Mouse (Mus musculus) CH12.LX (cell line): ENCODE results near the gene Rpl34. TPM values are rescaled to one million over a fixed set of nuclear protein-coding genes. Genes with fewer than 3 reads are reported as not detected.

ENCODE experiments used
- DNase-seq: peaks from one replicate; pipeline ENCODE4 v3.0.0-alpha.2; 2013; ENCODE audit errors: extremely low read depth
- H3K27ac ChIP-seq: 2 replicates; pipeline ENCODE4 v1.5.1; 2012; ENCODE audit warnings: low read depth, mild to moderate bottlenecking, control low read depth, moderate library complexity; ENCODE audit not compliant: insufficient read depth
- H3K27me3 ChIP-seq: replicated peaks from 2 replicates; pipeline ENCODE3; 2012; ENCODE audit warnings: inconsistent platforms
- H3K36me3 ChIP-seq, 2 experiments: replicated peaks in 1 of 2; 2 replicates each; pipeline versions ENCODE3 to v1.6.1; 2012; ENCODE audit warnings: inconsistent platforms in 1 of 2, low read length in 1 of 2, mild to moderate bottlenecking in 1 of 2, mixed read lengths in 1 of 2, moderate library complexity in 1 of 2; ENCODE audit not compliant: control insufficient read depth in 1 of 2, insufficient read depth in 1 of 2
- H3K4me1 ChIP-seq, 2 experiments: 2 replicates each; pipeline ENCODE4 v1.6.1; 2012; ENCODE audit warnings: inconsistent platforms in 1 of 2, moderate library complexity in 1 of 2; ENCODE audit not compliant: insufficient read depth in 2 of 2, control insufficient read depth in 1 of 2
- H3K4me2 ChIP-seq: 2 replicates; pipeline ENCODE4 v1.6.1; 2012; ENCODE audit warnings: low read depth, mild to moderate bottlenecking, control low read depth; ENCODE audit not compliant: poor library complexity, insufficient read depth, severe bottlenecking
- H3K4me3 ChIP-seq, 3 experiments: fragments of 150-350 bp in 1 of 3; sonication (generic) in 1 of 3; replicated peaks in 1 of 3; 2 replicates each; pipeline versions ENCODE3 to v1.5.1; 2011 to 2012; ENCODE audit warnings: low read depth in 2 of 3, low read length in 2 of 3, mild to moderate bottlenecking in 2 of 3, moderate library complexity in 2 of 3, control low read depth in 1 of 3, improper control_type of control experiment in 1 of 3, inconsistent platforms in 1 of 3, mixed read lengths in 1 of 3; ENCODE audit not compliant: poor library complexity in 1 of 3
- H3K79me2 ChIP-seq: replicated peaks from 2 replicates; pipeline ENCODE4 v1.6.1; 2012; ENCODE audit warnings: mild to moderate bottlenecking, moderate library complexity; ENCODE audit not compliant: control insufficient read depth, poor library complexity, insufficient read depth, severe bottlenecking; ENCODE audit errors: extremely low read depth
- H3K9ac ChIP-seq: 2 replicates; pipeline ENCODE4 v1.6.1; 2012; ENCODE audit warnings: low read depth, mild to moderate bottlenecking, control low read depth, moderate library complexity; ENCODE audit not compliant: insufficient read depth
- H3K9me3 ChIP-seq: replicated peaks from 2 replicates; pipeline ENCODE3; 2012; ENCODE audit warnings: low read length, inconsistent platforms, mixed read lengths
- CHD2 ChIP-seq: IDR thresholded peaks from 2 replicates; pipeline ENCODE4 v1.6.1; 2011; ENCODE audit warnings: low read length, improper control_type of control experiment
- CTCF ChIP-seq, 2 experiments: IDR thresholded peaks in 1 of 2; conservative IDR thresholded peaks in 1 of 2; 2 replicates each; pipeline ENCODE4 v1.5.1; 2011 to 2012; ENCODE audit warnings: low read depth in 2 of 2, low read length in 2 of 2, improper control_type of control experiment in 1 of 2, inconsistent platforms in 1 of 2, mild to moderate bottlenecking in 1 of 2, moderate library complexity in 1 of 2
- E2F4 ChIP-seq: IDR thresholded peaks from 2 replicates; pipeline ENCODE4 v1.6.1; 2011; ENCODE audit warnings: low read depth, low read length, improper control_type of control experiment; ENCODE audit not compliant: insufficient replicate concordance
- EP300 ChIP-seq: IDR thresholded peaks from 2 replicates; pipeline ENCODE4 v1.6.1; 2011; ENCODE audit warnings: low read length, improper control_type of control experiment
- HCFC1 ChIP-seq: IDR thresholded peaks from 2 replicates; pipeline ENCODE4 v1.6.1; 2012; ENCODE audit warnings: low read depth, mild to moderate bottlenecking, inconsistent platforms, low read length, improper control_type of control experiment
- IRF4 ChIP-seq: IDR thresholded peaks from 2 replicates; pipeline ENCODE4 v1.6.1; 2014; ENCODE audit warnings: low read depth, mild to moderate bottlenecking, inconsistent platforms, low read length, improper control_type of control experiment
- JUN ChIP-seq: IDR thresholded peaks from 2 replicates; pipeline ENCODE4 v1.6.1; 2011; ENCODE audit warnings: low read depth, mild to moderate bottlenecking, low read length, improper control_type of control experiment, moderate library complexity; ENCODE audit not compliant: insufficient read depth
- MXI1 ChIP-seq: IDR thresholded peaks from 2 replicates; pipeline ENCODE4 v1.6.1; 2011; ENCODE audit warnings: mild to moderate bottlenecking, low read depth, low read length, improper control_type of control experiment
- MYC ChIP-seq: IDR thresholded peaks from 2 replicates; pipeline ENCODE4 v1.6.1; 2011; ENCODE audit warnings: low read depth, mild to moderate bottlenecking, improper control_type of control experiment, low read length
- PAX5 ChIP-seq: IDR thresholded peaks from 2 replicates; pipeline ENCODE4 v1.6.1; 2012; ENCODE audit warnings: low read length, inconsistent platforms, mixed read lengths
- POLR2A ChIP-seq: IDR thresholded peaks from 2 replicates; pipeline ENCODE4 v1.6.1; 2011; ENCODE audit warnings: low read depth, mild to moderate bottlenecking, improper control_type of control experiment, low read length
- POLR2AphosphoS2 ChIP-seq: IDR thresholded peaks from 2 replicates; pipeline ENCODE4 v1.6.1; 2011; ENCODE audit warnings: low read depth, low read length, improper control_type of control experiment
- RCOR1 ChIP-seq: conservative IDR thresholded peaks from 2 replicates; pipeline ENCODE4 v1.6.1; 2012; ENCODE audit warnings: low read depth, mild to moderate bottlenecking, inconsistent platforms, low read length, improper control_type of control experiment
- SIN3A ChIP-seq: IDR thresholded peaks from 2 replicates; pipeline ENCODE4 v1.6.1; 2012; ENCODE audit warnings: low read length, improper control_type of control experiment, inconsistent platforms
- SMC3 ChIP-seq: IDR thresholded peaks from 2 replicates; pipeline ENCODE4 v1.6.1; 2011; ENCODE audit warnings: low read depth, low read length, improper control_type of control experiment
- TBP ChIP-seq: conservative IDR thresholded peaks from 2 replicates; pipeline ENCODE4 v1.6.1; 2011; ENCODE audit warnings: low read depth, low read length, improper control_type of control experiment
- ZKSCAN1 ChIP-seq: IDR thresholded peaks from 2 replicates; pipeline ENCODE4 v1.6.1; 2012; ENCODE audit warnings: low read depth, inconsistent platforms, low read length, improper control_type of control experiment, borderline replicate concordance
- dilution Hi-C: fragments of 300-500 bp; cut with MboI; formaldehyde crosslinking; loops from 2 replicates; pipeline ENCODE4 v1.14.3; 2020; ENCODE audit warnings: low sequenced_read_pairs; ENCODE audit not compliant: extremely low pct_unique_long_range_greater_than_20kb, extremely low pct_ligation_motif_present
- in situ Hi-C: fragments of 300-500 bp; cut with MboI; formaldehyde crosslinking; loops from 3 replicates; pipeline ENCODE4 v1.14.3; 2019; ENCODE audit warnings: low sequenced_read_pairs, low pct_ligation_motif_present, low pct_unique_long_range_greater_than_20kb, mixed read lengths
- polyA plus RNA-seq: library from polyadenylated mRNA; unstranded; fragments of >175 nt; gene quantifications from 2 replicates; pipeline ENCODE4 v1.2.1, GENCODE M21; 2012; ENCODE audit warnings: low read depth; ENCODE audit not compliant: insufficient read length
- total RNA-seq, 2 experiments: library from RNA; depleted of rRNA; stranded (reverse); fragments of 300-350 nt in 1 of 2; fragments of >200 nt in 1 of 2; gene quantifications; 2 replicates each; pipeline ENCODE4 v1.2.3; 2012 to 2014

Gene Rpl34
- total and polyA plus RNA-seq, 3 experiments: 1,701 to 3,001 (median 2,604) TPM

- dilution Hi-C loops (no loop called here), in situ Hi-C loops (no loop called here)
- peak; percentile 95; the same call in 1 of the 2 replicates for TF ChIP-seq POLR2AphosphoS2
- no peak for TF ChIP-seq ZKSCAN1
- TF ChIP-seq POLR2A: peak; percentile 46
- TF ChIP-seq TBP: no peak
- TF ChIP-seq CHD2: 0 out of 2 replicates have a peak, but pooled peaks have one; percentile 11
- H3K79me2 ChIP-seq: peaks cover 29% of the 10 kb centered on the region
- no peak overlapping the region for H3K4me2 ChIP-seq
- no peaks in the 10 kb centered on the region for H3K27me3 ChIP-seq
- H3K4me3 ChIP-seq: no peak overlapping the region
- no peak overlapping the region for H3K27ac ChIP-seq
- peaks cover 4 to 59% of the 10 kb centered on the region in 2 experiments; a peak in 3 of 4 replicates for H3K4me1 ChIP-seq
- no peaks in the 10 kb centered on the region for H3K9me3 ChIP-seq
- no peak overlapping the region for H3K9ac ChIP-seq
- no peak for DNase-seq
- peaks cover 35 to 57% of the 10 kb centered on the region in 2 experiments for H3K36me3 ChIP-seq
Observed at GRCm38 (mm10) chr3:130725718-130726117, 4.5 kb downstream of the Rpl34 start.

GRCm38 (mm10) chr3:130722733-130723478, 7.3 kb downstream of the Rpl34 start:
- Histone ChIP-seq H3K4me3 (no peak overlapping the region), H3K4me2 (no peak overlapping the region), H3K9ac (no peak overlapping the region), H3K79me2 (peaks cover 7% of the 10 kb centered on the region), H3K27ac (no peak overlapping the region), H3K27me3 (no peaks in the 10 kb centered on the region), H3K36me3 (peaks cover 23 to 44% of the 10 kb centered on the region in 2 experiments), H3K9me3 (no peaks in the 10 kb centered on the region), H3K4me1 (peaks cover 8 to 66% of the 10 kb centered on the region in 2 experiments; a peak in 3 of 4 replicates)
- in situ Hi-C loops (no loop called here), dilution Hi-C loops (no loop called here)
- TF ChIP-seq MYC (no peak), EP300 (no peak), PAX5 (no peak), HCFC1 (no peak), CTCF (conservative IDR thresholded peaks at IDR 0.05 in 1 of 2, IDR thresholded peaks at IDR 0.05 in 1 of 2; ENCODE audit: low read depth in 2 of 2, low read length in 2 of 2) (no peak), MXI1 (no peak), RCOR1 (no peak), SMC3 (no peak), SIN3A (no peak), TBP (no peak), IRF4 (no peak), E2F4 (no peak), JUN (no peak), POLR2AphosphoS2 (no peak)
- DNase-seq: no peak
